Mouse (Mus musculus): ENCODE data around the gene Sox5.

Sox5 gene

GRCm38 (mm10) chr6:144772175-144772918 is 9.4 kb downstream of the Sox5 start:
- no peak for DNase-seq (ENCODE audit: low spot score in 2 of 2)

GRCm38 (mm10) chr6:144769060-144769459 is 12.7 kb downstream of the Sox5 start:
- DNase-seq (ENCODE audit: low spot score in 2 of 2), result no peak

DNA sequence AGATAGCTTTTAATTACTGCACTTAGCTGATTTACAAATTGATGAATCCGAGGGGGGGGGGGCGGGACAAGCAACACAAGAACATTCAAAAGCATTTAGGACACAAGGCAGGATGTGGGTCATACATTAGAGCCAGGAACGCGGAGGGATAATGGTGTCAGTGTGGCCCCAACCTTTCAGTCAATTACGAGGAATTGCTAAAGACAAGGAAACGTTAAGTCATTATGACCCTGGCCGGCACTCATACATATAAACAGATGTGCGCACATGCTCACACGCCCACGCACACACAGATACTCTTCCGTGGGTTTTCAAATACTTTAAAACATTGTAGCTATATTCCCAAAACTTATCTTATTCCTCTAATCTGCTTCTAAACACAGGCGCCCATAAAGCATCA is 19.9 kb downstream of the Sox5 start:
- no peak for DNase-seq (ENCODE audit: low spot score in 2 of 2)

DNA sequence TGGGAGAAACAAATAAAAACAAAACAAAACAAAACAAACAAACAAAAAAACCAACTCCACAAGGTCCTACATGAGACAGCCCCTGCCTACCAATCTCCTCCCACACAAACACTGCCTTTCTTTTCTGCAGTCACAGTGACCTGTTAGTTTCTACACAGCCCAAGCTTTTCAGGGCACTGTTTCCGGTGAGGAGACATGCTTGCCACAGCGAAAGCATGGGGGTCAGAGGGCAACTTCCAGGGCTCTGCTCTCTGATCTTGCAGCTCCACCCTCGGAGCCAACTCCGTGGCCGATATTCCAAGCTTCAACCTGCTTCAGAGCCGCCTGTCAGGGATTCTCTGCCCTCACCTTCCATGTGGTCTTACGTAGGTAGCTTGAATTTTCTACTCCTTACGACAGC is 22.6 kb downstream of the Sox5 start:
- no peak for DNase-seq (ENCODE audit: low spot score in 2 of 2)

- DNase-seq (ENCODE audit: low spot score in 2 of 2), result no peak
These were observed 24.4 kb downstream of the Sox5 start for GRCm38 (mm10) chr6:144757414-144757813.

- no peak for DNase-seq (ENCODE audit: low spot score in 2 of 2)
These were observed 25.3 kb downstream of the Sox5 start for GRCm38 (mm10) chr6:144756444-144756843.

DNA sequence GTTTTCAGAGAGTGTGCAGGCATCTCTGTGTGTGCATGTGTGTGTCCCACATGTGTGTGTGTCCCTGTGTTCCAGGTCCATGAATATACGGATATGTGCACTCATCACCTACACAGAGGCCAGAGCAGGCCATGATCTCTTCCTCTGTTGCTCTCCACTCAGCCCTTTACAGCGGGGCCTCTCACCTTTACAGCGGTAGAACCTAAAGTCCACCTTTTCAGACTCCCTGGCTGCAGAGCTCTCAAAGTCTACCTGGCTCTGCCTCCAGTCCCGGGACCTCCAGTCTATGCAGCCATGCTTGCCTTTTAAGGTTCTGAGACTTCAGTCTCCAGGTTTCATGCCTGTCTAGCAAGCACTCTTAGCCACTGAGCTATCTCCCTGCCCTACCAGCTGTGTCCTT is 26.5 kb downstream of the Sox5 start:
- DNase-seq (ENCODE audit: low spot score in 2 of 2), result no peak

- no peak for DNase-seq (ENCODE audit: low spot score in 2 of 2)
These were observed 27.4 kb downstream of the Sox5 start for GRCm38 (mm10) chr6:144754366-144754765.

DNA sequence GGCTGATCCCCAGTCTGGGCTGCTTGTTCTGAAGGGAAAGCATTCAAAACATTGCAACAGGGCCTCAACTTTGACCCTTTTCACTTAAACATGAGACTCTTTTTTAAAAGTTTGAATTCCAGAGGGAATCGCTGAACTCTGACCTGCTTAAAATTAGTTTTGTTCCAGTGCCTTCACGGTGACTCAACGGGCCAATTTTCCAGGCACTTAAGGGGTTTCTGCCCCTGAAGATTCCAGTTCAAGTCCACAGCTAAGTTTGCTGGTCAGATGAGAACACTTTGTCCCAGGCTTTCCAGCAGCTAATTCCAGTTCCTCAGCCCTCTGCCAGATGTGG is 27.8 kb downstream of the Sox5 start:
- no peak for DNase-seq (ENCODE audit: low spot score in 2 of 2)

GRCm38 (mm10) chr6:144753225-144753962 is 28.4 kb downstream of the Sox5 start:
- DNase-seq (ENCODE audit: low spot score in 2 of 2), result peak in 1 of 2 experiments; percentile 32

DNA sequence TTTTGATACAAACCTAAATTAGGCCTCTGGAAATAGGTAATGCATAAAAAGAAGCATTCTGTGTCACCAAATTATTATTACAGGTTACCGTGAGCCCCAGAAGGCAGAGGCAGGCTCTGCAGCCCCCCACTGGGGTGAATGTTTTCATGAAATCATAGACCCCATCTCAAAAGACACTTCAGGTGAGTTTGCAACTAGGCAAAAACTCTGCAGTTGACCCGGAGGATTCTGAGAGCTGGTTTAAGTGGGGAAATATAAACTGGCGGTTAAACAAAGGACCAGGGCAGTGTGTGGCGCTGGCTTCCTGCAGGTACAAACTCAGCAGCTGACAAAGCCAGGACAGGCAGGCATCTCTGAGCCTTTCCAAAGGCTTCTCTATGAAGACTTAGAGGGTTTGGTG is 30.2 kb downstream of the Sox5 start:
- DNase-seq (ENCODE audit: low spot score in 2 of 2), result no peak

DNA sequence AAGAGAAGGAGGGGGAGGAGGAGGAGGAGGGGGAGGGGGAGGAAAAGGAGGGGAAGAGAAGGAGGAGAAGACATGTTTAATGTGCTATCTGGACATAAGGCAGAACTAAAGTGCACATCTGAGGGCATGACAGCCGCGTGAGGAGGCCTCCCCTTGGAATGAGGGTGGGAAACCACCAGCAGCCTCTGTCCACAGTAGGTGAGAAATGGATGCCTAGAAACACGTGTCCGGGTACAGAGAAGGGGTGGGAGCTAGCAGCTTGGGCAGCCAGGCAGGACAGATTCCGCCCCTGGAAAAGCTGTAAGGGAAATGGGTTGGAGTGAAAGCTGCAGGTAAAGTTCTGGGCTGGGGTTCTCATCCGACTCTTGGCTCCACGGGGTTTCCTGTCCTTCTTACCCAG is 31.6 kb downstream of the Sox5 start:
- DNase-seq (ENCODE audit: low spot score in 2 of 2), result no peak

DNA sequence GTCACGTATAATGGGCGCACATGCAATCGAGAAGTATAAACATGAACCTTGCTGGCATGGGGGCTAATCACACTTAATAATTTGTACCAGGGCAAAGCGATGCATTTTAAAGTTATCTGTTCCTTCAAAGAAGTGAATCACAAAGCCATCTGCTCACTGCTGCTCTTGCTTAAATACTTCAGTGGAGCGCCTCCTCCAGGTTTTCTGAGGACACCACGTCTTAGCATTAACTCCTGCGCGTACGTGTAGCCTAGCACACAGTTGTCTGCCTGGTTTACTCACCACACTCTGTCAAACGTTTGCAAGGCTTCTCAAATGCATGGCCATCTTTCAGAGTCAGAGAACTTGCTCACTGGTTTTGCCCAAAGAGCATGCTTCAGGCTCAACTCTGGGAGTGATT is 35.3 kb downstream of the Sox5 start:
- DNase-seq (ENCODE audit: low spot score in 2 of 2), result no peak

DNA sequence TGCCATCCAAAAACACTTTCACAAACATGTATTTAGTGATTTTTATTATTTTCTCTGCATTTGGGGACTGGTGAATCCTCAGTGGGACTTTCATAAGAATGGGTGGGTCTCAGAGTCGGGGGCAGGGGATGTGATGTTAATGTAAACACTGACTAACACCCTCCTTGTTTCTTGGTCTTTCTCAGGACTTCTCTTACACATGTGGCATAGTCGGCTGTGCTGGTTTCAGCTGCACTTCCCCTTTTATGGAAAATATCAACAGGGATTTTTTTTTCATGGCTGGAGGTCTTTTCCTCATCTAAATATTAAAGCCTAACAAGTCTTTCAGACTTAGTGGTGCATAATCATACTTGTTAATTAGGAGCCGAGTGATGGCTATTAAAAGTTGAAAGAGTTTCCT is 39.2 kb downstream of the Sox5 start:
- DNase-seq (ENCODE audit: low spot score in 2 of 2), result no peak

- no peak for DNase-seq (ENCODE audit: low spot score in 2 of 2)
These were observed 40.6 kb downstream of the Sox5 start for GRCm38 (mm10) chr6:144741080-144741655.

GRCm38 (mm10) chr6:144740343-144740742 is 41.4 kb downstream of the Sox5 start:
- DNase-seq (ENCODE audit: low spot score in 2 of 2), result no peak

DNA sequence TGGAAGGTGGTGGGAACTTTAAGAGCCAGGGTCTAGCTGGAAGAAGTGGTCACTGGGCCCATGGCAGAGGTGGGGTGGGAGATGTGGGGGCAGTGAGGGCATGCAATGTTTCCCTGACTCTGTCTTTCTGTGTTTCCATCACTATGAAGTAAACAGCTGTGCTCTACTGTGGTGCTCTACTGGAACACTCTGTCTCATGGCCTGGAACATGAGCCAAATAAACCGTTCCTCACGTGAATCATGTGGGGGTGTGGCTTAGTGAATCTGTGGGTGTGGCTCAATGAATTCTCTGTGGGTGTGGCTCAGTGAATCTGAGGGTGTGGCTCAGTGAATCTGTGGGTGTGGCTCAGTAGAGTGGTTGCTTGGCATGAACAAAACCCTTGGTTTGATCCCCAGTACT is 42.0 kb downstream of the Sox5 start:
- no peak for DNase-seq (ENCODE audit: low spot score in 2 of 2)

- DNase-seq (ENCODE audit: low spot score in 2 of 2), result no peak
These were observed 44.0 kb downstream of the Sox5 start for GRCm38 (mm10) chr6:144737786-144738185.

DNA sequence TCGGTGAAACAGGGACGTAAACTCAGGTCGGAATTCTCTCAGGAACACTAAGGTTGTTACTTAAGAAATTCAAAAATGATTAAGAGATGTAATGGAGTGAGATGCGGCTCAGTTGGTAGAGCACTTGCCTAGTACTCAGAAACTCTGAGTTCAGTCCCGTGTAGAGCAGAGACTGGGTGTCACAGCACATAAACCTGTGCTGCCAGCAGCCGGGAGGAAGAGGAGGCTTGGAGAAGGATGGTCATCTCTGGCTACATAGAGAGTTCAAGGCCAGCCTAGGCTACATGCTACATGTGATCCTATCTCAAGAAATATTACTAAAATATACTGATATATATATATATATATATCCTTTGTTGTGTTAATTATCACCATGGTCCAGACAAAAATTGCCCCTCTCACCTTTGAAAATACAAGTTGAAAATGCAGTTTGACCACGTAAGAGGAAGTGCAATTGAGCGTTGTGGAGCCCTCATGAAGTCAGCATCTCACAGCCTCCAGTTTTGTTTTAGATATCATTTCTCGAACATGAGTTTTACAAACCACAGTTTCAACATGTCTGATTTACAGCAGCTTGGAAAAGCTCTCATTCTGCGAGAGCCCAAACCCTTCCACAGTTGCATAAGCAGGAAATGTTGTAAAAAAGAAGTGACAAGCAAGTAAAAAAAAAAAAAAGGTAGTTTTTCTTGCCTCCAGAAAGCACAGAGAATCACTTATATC is 50.4 kb downstream of the Sox5 start:
- no peak for DNase-seq (ENCODE audit: low spot score in 2 of 2)

GRCm38 (mm10) chr6:144723530-144724144 is 58.1 kb downstream of the Sox5 start:
- no peak for DNase-seq (ENCODE audit: low spot score in 2 of 2)

DNA sequence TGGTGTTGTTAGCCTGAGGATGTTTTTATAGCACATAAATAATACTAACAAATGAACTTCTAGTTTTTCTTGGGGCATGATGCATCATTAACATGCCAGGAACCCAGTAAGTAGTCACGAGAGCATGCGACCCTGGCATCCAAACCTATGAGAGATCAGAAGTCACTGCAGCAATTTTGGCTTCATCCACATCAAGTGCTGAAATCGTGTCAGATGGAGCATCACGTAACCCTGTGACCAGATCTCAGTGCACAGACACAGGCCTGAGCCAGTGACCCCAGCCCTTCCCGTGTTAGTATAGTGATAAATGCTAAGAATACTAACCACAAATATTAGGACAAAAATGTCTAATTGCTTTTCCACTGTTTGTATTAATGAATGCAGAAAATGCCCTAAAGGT is 58.8 kb downstream of the Sox5 start:
- no peak for DNase-seq (ENCODE audit: low spot score in 2 of 2)

GRCm38 (mm10) chr6:144720846-144721245 is 60.9 kb downstream of the Sox5 start:
- DNase-seq (ENCODE audit: low spot score in 2 of 2), result no peak

Data from left cerebral cortex, adult 9 months (tissue).